Mouse (Mus musculus): Measurements from ENCODE around the gene Gm13285. TPM values are rescaled to one million over a fixed set of nuclear protein-coding genes. Genes with fewer than 3 reads are reported as not detected.
"Not testable (repeated sequence)": the region's sequence is repeated elsewhere in the genome, so short reads cannot be mapped to it uniquely, and the experiment has no call there.

The Gm13285 gene
- total RNA-seq (2021) = not detected
- long read RNA-seq, experiment 1 = 0 reads
- long read RNA-seq, experiment 2 = 0 reads

DNA sequence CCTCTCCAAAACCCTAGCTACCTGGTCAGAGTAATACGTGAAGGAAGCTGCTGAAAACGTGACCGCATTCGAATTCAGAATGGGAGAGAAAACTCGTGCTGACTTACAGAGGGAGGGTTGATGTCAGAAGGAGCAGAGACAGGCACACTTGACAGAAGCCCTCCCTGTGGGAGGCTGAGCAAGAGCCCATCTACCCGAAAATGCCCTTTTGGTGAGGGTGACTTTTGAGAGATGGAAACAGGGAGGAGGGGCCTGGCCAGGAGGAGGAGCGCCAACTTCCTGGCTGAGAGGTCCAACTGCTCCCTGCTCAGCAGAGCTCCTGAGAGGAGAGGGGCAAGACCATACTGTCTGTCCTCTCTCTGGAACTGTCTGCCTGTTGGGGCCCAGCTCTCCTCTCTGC, at the start of gene Gm13285:
Gene Gm13285 (plus strand): TSS at position 301 of the 400 bp plus-strand sequence.
- intact Hi-C loops (cut with DNase I); DNase-seq (ENCODE audit: low spot score in 2 of 2): not testable (repeated sequence)

DNA sequence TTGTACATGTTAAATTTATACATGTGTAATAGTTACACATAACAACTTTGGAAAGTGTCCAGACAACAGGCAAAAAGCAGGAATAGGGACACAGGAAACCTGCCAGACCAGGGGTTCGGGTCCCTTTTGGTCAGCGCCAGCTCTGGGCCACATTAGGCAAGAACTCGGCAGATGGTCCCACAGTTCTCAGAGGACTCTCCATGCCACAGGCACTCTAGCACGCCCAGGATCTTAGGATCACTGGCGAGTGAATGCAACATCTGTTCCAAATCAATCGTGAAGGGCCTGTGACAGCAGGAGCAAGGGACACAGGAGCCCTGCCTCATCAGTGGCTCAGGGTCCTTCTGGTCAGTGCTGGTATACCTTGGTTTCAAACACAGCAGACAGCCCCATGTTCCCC, 49.5 kb upstream of the Gm13285 start:
- DNase-seq (ENCODE audit: low spot score in 2 of 2) = no peak
- intact Hi-C loops (cut with DNase I) = no loop called here

DNA sequence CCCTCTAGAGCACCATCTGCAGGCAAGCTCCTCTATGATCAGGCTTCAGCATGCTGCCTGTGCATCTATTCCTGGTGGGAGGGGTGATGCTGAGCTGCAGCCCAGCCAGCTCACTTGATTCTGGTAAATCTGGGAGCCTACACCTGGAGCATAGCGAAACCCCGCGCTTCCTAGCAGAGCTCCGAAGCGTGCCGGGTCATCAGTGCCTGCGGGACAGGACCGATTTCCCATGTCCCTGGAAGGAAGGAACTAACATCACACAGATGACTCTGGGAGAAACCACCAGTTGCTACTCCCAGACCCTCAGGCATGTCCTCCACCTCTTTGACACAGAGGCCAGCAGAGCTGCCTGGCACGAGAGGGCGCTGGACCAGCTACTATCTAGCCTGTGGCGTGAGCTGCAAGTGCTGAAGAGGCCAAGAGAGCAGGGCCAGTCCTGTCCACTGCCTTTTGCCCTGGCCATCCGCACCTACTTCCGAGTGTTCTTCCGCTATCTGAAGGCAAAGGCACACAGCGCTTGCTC, 44.6 kb upstream of the Gm13285 start, which contains the start of gene Gm13271:
Gene Gm13271 (plus strand): TSS at position 51 of the 523 bp plus-strand sequence.
- intact Hi-C loops (cut with DNase I) = not testable (repeated sequence)
- DNase-seq (ENCODE audit: low spot score in 2 of 2) = peak; percentile 65 to 66

DNA sequence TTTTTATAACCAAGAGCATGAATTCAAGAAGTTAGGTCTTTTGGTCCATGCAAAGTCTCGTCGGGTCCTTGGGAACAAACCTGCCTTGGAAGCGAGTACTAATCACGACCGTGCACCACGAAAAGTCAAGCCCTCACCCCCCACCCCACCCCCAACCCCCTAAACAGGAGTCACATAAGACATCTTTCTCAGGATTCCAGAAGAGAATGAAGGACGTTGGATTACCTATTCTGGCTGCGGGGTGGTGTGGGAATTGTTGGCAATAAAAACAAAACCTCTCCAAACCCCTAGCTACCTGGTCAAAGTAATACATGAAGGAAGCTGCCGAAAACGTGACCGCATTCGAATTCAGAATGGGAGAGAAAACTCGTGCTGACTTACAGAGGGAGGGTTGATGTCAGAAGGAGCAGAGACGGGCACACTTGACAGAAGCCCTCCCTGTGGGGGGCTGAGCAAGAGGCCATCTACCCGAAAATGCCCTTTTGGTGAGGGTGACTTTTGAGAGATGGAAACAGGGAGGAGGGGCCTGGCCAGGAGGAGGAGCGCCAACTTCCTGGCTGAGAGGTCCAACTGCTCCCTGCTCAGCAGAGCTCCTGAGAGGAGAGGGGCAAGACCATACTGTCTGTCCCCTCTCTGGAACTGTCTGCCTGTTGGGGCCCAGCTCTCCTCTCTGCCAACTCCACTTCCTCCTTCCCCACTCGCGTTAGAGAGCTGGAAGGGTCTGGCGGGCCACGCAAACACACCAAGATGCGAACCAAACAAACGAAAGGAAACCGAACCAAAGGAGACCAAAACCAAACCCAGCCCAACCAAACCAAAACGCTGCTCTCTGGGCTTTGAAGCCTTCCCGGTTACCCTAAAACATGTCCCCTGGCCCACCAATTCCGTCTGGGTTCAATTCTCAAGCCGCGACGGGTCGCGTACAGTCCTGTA, 42.6 kb upstream of the Gm13285 start:
- DNase-seq (ENCODE audit: low spot score in 2 of 2); intact Hi-C loops (cut with DNase I): not testable (repeated sequence)

DNA sequence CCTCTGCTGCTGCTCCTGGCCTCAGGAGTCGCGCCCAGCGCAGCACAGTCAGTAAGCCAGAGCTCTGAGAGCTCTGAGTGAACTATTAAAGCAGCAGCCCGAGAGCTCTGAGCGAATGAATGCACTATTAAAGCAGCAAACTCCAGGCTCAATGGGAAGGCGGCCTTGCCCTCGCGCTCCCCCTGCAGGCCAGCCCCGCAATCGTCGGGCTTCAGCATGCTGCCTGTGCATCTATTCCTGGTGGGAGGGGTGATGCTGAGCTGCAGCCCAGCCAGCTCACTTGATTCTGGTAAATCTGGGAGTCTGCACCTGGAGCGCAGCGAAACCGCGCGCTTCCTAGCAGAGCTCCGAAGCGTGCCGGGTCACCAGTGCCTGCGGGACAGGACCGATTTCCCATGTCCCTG, 41.8 kb upstream of the Gm13285 start:
- peak; percentile 89 for DNase-seq (ENCODE audit: low spot score in 2 of 2)
- intact Hi-C loops (cut with DNase I) = not testable (repeated sequence)

DNA sequence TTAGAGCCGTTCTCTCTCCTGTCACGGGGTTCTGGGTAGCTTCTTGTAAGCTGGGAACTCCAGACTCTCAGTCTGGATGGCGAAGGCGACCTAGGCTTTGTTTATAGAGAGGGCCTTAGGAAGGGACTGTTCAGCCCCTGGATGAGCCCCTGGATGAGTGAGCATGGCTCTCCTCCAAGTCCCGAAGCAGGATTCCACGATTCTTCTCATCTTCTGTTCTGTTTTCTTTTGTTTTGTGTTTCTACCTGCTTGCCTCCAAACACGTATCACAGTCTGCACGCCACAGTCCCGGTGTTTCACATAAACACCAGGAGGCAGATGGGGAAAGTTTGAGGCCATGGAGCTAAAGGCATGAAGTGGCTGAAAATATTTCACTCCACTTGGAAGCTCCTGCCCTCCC, 40.7 kb upstream of the Gm13285 start:
- DNase-seq (ENCODE audit: low spot score in 2 of 2) = not testable (repeated sequence)

DNA sequence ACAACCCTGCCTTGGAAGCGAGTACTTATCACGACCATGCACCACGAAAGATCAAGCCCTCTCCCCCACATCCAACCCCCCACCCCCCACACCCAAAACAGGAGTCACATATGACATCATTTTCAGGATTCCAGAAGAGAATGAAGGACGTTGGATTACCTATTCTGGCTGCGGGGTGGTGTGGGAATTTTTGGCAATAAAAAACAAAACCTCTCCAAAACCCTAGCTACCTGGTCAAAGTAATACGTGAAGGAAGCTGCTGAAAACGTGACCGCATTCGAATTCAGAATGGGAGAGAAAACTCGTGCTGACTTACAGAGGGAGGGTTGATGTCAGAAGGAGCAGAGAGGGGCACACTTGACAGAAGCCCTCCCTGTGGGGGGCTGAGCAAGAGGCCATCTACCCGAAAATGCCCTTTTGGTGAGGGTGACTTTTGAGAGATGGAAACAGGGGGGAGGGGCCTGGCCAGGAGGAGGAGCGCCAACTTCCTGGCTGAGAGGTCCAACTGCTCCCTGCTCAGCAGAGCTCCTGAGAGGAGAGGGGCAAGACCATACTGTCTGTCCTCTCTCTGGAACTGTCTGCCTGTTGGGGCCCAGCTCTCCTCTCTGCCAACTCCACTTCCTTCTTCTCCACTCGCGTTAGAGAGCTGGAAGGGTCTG, 39.7 kb upstream of the Gm13285 start, which contains the start of gene Gm13283:
Gene Gm13283 (plus strand): TSS at position 510 of the 659 bp plus-strand sequence.
- intact Hi-C loops (cut with DNase I) = not testable (repeated sequence)
- DNase-seq (ENCODE audit: low spot score in 2 of 2) = peak; percentile 17 to 19

More for the DNA sequence above, 40.7 kb upstream of the Gm13285 start:
- intact Hi-C loops (cut with DNase I) = not testable (repeated sequence)

DNA sequence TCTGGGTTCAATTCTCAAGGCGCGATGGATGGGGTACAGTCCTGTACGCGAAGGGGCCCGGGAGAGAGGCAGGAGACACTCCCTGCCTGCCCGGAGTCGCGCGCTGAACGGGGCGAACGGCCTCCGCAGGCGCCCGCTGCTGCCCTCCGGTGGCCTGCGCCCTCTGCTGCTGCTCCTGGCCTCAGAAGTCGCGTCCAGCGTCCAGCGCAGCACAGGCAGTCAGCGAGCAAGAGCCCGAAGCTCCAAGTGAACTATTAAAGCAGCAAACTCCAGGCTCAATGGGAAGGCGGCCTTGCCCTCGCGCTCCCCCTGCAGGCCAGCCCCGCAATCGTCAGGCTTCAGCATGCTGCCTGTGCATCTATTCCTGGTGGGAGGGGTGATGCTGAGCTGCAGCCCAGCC, 39.0 kb upstream of the Gm13285 start:
- DNase-seq (ENCODE audit: low spot score in 2 of 2) = peak; percentile 46 to 59
- intact Hi-C loops (cut with DNase I) = not testable (repeated sequence)

DNA sequence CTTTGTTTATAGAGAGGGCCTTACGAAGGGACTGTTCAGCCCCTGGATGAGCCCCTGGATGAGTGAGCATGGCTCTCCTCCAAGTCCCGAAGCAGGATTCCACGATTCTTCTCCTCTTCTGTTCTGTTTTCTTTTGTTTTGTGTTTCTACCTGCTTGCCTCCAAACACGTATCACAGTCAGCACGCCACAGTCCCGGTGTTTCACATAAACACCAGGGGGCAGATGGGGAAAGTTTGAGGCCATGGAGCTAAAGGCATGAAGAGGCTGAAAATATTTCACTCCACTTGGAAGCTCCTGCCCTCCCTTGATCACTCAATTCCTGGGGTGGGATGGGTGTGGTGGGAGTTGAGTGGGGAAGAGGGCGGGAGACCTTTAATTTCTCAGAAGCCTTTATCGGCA, 37.7 kb upstream of the Gm13285 start:
- intact Hi-C loops (cut with DNase I) = not testable (repeated sequence)
- peak; percentile 71 to 72 for DNase-seq (ENCODE audit: low spot score in 2 of 2)

DNA sequence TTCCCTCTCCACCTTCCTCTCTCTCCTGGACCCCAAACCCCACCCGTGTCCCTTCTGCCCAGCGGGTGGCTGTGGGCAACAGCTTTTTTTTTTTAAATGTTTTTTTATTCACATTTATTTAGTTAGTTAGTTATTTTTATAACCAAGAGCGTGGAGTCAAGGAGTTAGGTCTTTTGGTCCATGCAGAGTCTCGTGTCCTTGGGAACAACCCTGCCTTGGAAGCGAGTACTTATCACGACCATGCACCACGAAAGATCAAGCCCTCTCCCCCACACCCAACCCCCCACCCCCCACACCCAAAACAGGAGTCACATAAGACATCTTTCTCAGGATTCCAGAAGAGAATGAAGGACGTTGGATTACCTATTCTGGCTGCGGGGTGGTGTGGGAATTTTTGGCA, 37.1 kb upstream of the Gm13285 start:
- intact Hi-C loops (cut with DNase I); DNase-seq (ENCODE audit: low spot score in 2 of 2): not testable (repeated sequence)

DNA sequence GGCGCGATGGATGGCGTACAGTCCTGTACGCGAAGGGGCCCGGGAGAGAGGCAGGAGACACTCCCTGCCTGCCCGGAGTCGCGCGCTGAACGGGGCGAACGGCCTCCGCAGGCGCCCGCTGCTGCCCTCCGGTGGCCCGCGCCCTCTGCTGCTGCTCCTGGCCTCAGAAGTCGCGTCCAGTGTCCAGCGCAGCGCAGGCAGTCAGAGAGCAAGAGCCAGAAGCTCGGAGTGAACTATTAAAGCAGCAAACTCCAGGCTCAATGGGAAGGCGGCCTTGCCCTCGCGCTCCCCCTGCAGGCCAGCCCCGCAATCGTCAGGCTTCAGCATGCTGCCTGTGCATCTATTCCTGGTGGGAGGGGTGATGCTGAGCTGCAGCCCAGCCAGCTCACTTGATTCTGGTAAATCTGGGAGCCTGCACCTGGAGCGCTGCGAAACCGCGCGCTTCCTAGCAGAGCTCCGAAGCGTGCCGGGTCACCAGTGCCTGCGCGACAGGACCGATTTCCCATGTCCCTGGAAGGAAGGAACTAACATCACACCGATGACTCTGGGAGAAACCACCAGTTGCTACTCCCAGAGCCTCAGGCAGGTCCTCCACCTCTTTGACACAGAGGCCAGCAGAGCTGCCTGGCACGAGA, 36.0 kb upstream of the Gm13285 start:
- DNase-seq (ENCODE audit: low spot score in 2 of 2); intact Hi-C loops (cut with DNase I): not testable (repeated sequence)

DNA sequence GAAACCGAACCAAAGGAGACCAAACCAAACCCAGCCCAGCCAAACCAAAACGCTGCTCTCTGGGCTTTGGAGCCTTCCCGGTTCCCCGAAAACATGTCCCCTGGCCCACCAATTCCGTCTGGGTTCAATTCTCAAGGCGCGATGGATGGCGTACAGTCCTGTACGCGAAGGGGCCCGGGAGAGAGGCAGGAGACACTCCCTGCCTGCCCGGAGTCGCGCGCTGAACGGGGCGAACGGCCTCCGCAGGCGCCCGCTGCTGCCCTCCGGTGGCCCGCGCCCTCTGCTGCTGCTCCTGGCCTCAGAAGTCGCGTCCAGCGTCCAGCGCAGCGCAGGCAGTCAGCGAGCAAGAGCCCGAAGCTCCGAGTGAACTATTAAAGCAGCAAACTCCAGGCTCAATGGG, 25.9 kb upstream of the Gm13285 start, which contains the start of gene Gm13290:
Gene Gm13290 (plus strand): TSS at position 301 of the 400 bp plus-strand sequence.
- intact Hi-C loops (cut with DNase I); DNase-seq (ENCODE audit: low spot score in 2 of 2): not testable (repeated sequence)

DNA sequence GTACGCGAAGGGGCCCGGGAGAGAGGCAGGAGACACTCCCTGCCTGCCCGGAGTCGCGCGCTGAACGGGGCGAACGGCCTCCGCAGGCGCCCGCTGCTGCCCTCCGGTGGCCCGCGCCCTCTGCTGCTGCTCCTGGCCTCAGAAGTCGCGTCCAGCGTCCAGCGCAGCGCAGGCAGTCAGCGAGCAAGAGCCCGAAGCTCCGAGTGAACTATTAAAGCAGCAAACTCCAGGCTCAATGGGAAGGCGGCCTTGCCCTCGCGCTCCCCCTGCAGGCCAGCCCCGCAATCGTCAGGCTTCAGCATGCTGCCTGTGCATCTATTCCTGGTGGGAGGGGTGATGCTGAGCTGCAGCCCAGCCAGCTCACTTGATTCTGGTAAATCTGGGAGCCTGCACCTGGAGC, 22.8 kb upstream of the Gm13285 start, which contains the start of gene Gm13289:
Gene Gm13289 (plus strand): TSS at position 301 of the 400 bp plus-strand sequence.
- DNase-seq (ENCODE audit: low spot score in 2 of 2); intact Hi-C loops (cut with DNase I): not testable (repeated sequence)

DNA sequence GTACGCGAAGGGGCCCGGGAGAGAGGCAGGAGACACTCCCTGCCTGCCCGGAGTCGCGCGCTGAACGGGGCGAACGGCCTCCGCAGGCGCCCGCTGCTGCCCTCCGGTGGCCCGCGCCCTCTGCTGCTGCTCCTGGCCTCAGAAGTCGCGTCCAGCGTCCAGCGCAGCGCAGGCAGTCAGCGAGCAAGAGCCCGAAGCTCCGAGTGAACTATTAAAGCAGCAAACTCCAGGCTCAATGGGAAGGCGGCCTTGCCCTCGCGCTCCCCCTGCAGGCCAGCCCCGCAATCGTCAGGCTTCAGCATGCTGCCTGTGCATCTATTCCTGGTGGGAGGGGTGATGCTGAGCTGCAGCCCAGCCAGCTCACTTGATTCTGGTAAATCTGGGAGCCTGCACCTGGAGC, 19.9 kb upstream of the Gm13285 start, which contains the start of gene Gm13272:
Gene Gm13272 (plus strand): TSS at position 301 of the 400 bp plus-strand sequence.
- intact Hi-C loops (cut with DNase I) = not testable (repeated sequence)

DNA sequence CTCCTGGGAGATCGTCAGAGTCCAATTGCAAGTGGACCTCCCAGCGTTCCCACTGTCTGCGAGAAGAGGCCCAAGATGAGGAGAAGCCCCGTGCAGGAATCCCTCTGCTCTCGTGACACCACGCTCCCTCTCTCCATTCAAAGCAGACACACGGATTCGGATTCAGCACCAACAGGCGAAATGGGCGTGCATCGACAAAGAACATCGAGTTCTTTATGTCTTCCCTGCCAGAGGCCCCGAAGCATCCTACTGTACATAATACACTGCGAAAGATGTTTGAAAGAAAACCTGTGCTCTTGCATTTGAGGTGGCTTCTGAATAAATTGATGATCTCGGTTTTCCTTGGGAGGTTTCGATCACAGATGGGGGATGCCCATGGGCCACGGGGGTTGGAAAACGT, 19.1 kb upstream of the Gm13285 start:
- intact Hi-C loops (cut with DNase I); DNase-seq (ENCODE audit: low spot score in 2 of 2): not testable (repeated sequence)

More for the DNA sequence above, 19.9 kb upstream of the Gm13285 start, which contains the start of gene Gm13272:
- DNase-seq (ENCODE audit: low spot score in 2 of 2) = not testable (repeated sequence)

DNA sequence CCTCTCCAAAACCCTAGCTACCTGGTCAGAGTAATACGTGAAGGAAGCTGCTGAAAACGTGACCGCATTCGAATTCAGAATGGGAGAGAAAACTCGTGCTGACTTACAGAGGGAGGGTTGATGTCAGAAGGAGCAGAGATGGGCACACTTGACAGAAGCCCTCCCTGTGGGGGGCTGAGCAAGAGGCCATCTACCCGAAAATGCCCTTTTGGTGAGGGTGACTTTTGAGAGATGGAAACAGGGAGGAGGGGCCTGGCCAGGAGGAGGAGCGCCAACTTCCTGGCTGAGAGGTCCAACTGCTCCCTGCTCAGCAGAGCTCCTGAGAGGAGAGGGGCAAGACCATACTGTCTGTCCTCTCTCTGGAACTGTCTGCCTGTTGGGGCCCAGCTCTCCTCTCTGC, 17.6 kb upstream of the Gm13285 start, which contains the start of gene Ifnz:
Gene Ifnz (plus strand): TSS at position 301 of the 400 bp plus-strand sequence.
- intact Hi-C loops (cut with DNase I) = not testable (repeated sequence)

DNA sequence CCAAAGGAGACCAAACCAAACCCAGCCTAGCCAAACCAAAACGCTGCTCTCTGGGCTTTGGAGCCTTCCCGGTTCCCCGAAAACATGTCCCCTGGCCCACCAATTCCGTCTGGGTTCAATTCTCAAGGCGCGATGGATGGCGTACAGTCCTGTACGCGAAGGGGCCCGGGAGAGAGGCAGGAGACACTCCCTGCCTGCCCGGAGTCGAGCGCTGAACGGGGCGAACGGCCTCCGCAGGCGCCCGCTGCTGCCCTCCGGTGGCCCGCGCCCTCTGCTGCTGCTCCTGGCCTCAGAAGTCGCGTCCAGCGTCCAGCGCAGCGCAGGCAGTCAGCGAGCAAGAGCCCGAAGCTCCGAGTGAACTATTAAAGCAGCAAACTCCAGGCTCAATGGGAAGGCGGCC, 17.1 kb upstream of the Gm13285 start:
- DNase-seq (ENCODE audit: low spot score in 2 of 2); intact Hi-C loops (cut with DNase I): not testable (repeated sequence)

More for the DNA sequence above, 17.6 kb upstream of the Gm13285 start, which contains the start of gene Ifnz:
- not testable (repeated sequence) for DNase-seq (ENCODE audit: low spot score in 2 of 2)

DNA sequence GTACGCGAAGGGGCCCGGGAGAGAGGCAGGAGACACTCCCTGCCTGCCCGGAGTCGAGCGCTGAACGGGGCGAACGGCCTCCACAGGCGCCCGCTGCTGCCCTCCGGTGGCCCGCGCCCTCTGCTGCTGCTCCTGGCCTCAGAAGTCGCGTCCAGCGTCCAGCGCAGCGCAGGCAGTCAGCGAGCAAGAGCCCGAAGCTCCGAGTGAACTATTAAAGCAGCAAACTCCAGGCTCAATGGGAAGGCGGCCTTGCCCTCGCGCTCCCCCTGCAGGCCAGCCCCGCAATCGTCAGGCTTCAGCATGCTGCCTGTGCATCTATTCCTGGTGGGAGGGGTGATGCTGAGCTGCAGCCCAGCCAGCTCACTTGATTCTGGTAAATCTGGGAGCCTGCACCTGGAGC, 14.1 kb upstream of the Gm13285 start, which contains the start of gene Gm13276:
Gene Gm13276 (plus strand): TSS at position 301 of the 400 bp plus-strand sequence.
- intact Hi-C loops (cut with DNase I); DNase-seq (ENCODE audit: low spot score in 2 of 2): not testable (repeated sequence)

DNA sequence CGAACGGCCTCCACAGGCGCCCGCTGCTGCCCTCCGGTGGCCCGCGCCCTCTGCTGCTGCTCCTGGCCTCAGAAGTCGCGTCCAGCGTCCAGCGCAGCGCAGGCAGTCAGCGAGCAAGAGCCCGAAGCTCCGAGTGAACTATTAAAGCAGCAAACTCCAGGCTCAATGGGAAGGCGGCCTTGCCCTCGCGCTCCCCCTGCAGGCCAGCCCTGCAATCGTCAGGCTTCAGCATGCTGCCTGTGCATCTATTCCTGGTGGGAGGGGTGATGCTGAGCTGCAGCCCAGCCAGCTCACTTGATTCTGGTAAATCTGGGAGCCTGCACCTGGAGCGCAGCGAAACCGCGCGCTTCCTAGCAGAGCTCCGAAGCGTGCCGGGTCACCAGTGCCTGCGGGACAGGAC, 11.1 kb upstream of the Gm13285 start, which contains the start of gene Gm13277:
Gene Gm13277 (plus strand): TSS at position 231 of the 400 bp plus-strand sequence.
- DNase-seq (ENCODE audit: low spot score in 2 of 2) = peak; percentile 70 to 75
- intact Hi-C loops (cut with DNase I) = not testable (repeated sequence)
